Mouse (Mus musculus): ENCODE data around the gene Troap. TPM values are rescaled to one million over a fixed set of nuclear protein-coding genes. Genes with fewer than 3 reads are reported as not detected.
A peak's percentile ranks its signal among the peaks of the same experiment; 100 is the strongest.

Troap gene
- total and polyA plus RNA-seq, 3 experiments, result 25.8 to 70.2 TPM; not detected in 1

DNA sequence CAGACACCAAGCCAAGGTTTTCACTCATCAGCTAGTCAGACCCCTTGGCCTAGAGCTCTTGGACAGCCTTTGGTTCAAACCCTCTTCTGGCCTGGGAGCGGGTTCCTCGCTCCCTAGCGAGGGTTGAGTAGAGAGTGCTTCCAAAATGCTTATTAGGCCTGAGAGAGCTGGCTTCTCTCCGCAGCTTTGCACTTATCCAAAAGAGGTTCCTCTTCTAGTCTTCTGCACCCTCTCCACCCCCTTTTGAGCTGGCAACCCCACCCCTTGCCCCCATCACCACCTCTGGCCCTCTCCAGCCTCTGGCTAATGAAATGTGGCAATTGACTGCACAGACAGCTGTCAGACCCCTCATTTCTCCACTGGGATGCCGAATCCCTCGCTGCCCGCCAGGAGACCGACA, 18.5 kb downstream of the Troap start, which contains the start of gene Dnajc22:
TSS of gene Dnajc22 (plus strand) at position 301 of the 400 bp plus-strand sequence.
- Histone ChIP-seq H3K4me1 (ENCODE audit: control insufficient read depth in 1 of 2, insufficient read depth in 2 of 2, low read length in 2 of 2) (peaks cover 0 to 8% of the 10 kb centered on the region in 2 experiments; a peak in 2 of 4 replicates), H3K27ac (ENCODE audit: control insufficient read depth, low read depth, low read length) (peak within 1 kb of the TSS; percentile 40), H3K79me2 (ENCODE audit: control insufficient read depth, insufficient read depth, low read length, poor library complexity) (peaks cover 1% of the 10 kb centered on the region; the same call in 1 of the 2 replicates), H3K9me3 (replicated peaks; ENCODE audit: insufficient read depth, low read length) (no peaks in the 10 kb centered on the region), H3K27me3 (ENCODE audit: control insufficient read depth in 1 of 2, insufficient read depth in 2 of 2, low read length in 2 of 2) (no peaks in the 10 kb centered on the region), H3K4me3 (ENCODE audit: control insufficient read depth in 1 of 2, insufficient read depth in 1 of 2, low read depth in 2 of 2, low read length in 2 of 2) (peak within 1 kb of the TSS; percentile 83 to 98), H3K9ac (ENCODE audit: control insufficient read depth, low read depth, low read length, poor library complexity, severe bottlenecking) (peak within 1 kb of the TSS; percentile 79), H3K36me3 (ENCODE audit: control insufficient read depth in 1 of 2, insufficient read depth in 2 of 2, low read length in 2 of 2) (peaks cover 0 to 7% of the 10 kb centered on the region in 2 experiments; a peak in 2 of 4 replicates)
- no peak for TF ChIP-seq BHLHE40 (IDR thresholded peaks at IDR 0.05; ENCODE audit: borderline replicate concordance, low read depth, low read length)
- TF ChIP-seq MAX (IDR thresholded peaks at IDR 0.05; ENCODE audit: low read length), result no peak
- TF ChIP-seq POLR2AphosphoS2 (IDR thresholded peaks at IDR 0.05; ENCODE audit: low read length), result no peak
- DNase-seq (ENCODE audit: low read depth, low spot score), result peak; percentile 70

- TF ChIP-seq RAD21 (IDR thresholded peaks at IDR 0.05; ENCODE audit: low read depth, low read length) (peak; percentile 25), CTCF (IDR thresholded peaks at IDR 0.05 in 2 of 3, conservative IDR thresholded peaks at IDR 0.05 in 1 of 3; ENCODE audit: control insufficient read depth in 1 of 3, insufficient read depth in 1 of 3, low read depth in 2 of 3, low read length in 3 of 3, poor library complexity in 1 of 3, severe bottlenecking in 1 of 3) (peak; percentile 57 to 72 (median 62); a peak in 5 of 6 replicates), ZNF384 (IDR thresholded peaks at IDR 0.05; ENCODE audit: low read depth, low read length) (peak; percentile 96), MAZ (IDR thresholded peaks at IDR 0.05; ENCODE audit: low read depth, low read length) (no peak), SIN3A (IDR thresholded peaks at IDR 0.05; ENCODE audit: low read length) (peak; percentile 4; the same call in 1 of the 2 replicates), TBP (IDR thresholded peaks at IDR 0.05; ENCODE audit: low read depth, low read length) (0 out of 2 replicates have a peak, but pooled peaks have one; percentile 14), ZKSCAN1 (IDR thresholded peaks at IDR 0.05; ENCODE audit: low read depth, low read length) (peak; percentile 64; the same call in 1 of the 2 replicates), POLR2A (IDR thresholded peaks at IDR 0.05; ENCODE audit: control insufficient read depth in 1 of 2, insufficient read depth in 1 of 2, low read depth in 1 of 2, low read length in 2 of 2, poor library complexity in 1 of 2) (peak in 1 of 2 experiments; percentile 27; a peak in 2 of 4 replicates), SMC3 (IDR thresholded peaks at IDR 0.05; ENCODE audit: low read depth, low read length) (0 out of 2 replicates have a peak, but pooled peaks have one; percentile 24), EP300 (IDR thresholded peaks at IDR 0.05; ENCODE audit: low read depth in 1 of 2, low read length in 2 of 2) (no peak), MXI1 (IDR thresholded peaks at IDR 0.05; ENCODE audit: low read depth, low read length) (0 out of 2 replicates have a peak, but pooled peaks have one; percentile 14), E2F4 (IDR thresholded peaks at IDR 0.05; ENCODE audit: borderline replicate concordance, low read depth, low read length) (no peak), ZMIZ1 (IDR thresholded peaks at IDR 0.05; ENCODE audit: low read depth, low read length) (no peak)
- Histone ChIP-seq H3K27ac (ENCODE audit: control insufficient read depth, low read depth, low read length) (peak overlapping the region; percentile 40), H3K79me2 (ENCODE audit: control insufficient read depth, insufficient read depth, low read length, poor library complexity) (peaks cover 1% of the 10 kb centered on the region; the same call in 1 of the 2 replicates), H3K27me3 (ENCODE audit: control insufficient read depth in 1 of 2, insufficient read depth in 2 of 2, low read length in 2 of 2) (no peaks in the 10 kb centered on the region), H3K4me3 (ENCODE audit: control insufficient read depth in 1 of 2, insufficient read depth in 1 of 2, low read depth in 2 of 2, low read length in 2 of 2) (peak overlapping the region; percentile 83 to 98), H3K4me1 (ENCODE audit: control insufficient read depth in 1 of 2, insufficient read depth in 2 of 2, low read length in 2 of 2) (peaks cover 0 to 8% of the 10 kb centered on the region in 2 experiments; a peak in 2 of 4 replicates), H3K9me3 (replicated peaks; ENCODE audit: insufficient read depth, low read length) (no peaks in the 10 kb centered on the region), H3K36me3 (ENCODE audit: control insufficient read depth in 1 of 2, insufficient read depth in 2 of 2, low read length in 2 of 2) (peaks cover 0 to 7% of the 10 kb centered on the region in 2 experiments; a peak in 2 of 4 replicates), H3K9ac (ENCODE audit: control insufficient read depth, low read depth, low read length, poor library complexity, severe bottlenecking) (peak overlapping the region; percentile 79)
- DNase-seq (ENCODE audit: low read depth, low spot score), result peak; percentile 83
These were observed 19.2 kb downstream of the Troap start for GRCm38 (mm10) chr15:99093291-99094258.

Data from MEL (cell line).